Mouse (Mus musculus) erythroblast, embryonic 14.5 days (primary cell): ENCODE data around the gene Psma3.

ENCODE experiments used
- GATA1 ChIP-seq: IDR thresholded peaks from 2 replicates; pipeline ENCODE4 v1.6.1; 2012; ENCODE audit warnings: low read length, inconsistent platforms, mixed read lengths
- TAL1 ChIP-seq: IDR thresholded peaks from 3 replicates; pipeline ENCODE4 v1.6.1; 2012; ENCODE audit warnings: low read length, inconsistent platforms, mixed read lengths

DNA sequence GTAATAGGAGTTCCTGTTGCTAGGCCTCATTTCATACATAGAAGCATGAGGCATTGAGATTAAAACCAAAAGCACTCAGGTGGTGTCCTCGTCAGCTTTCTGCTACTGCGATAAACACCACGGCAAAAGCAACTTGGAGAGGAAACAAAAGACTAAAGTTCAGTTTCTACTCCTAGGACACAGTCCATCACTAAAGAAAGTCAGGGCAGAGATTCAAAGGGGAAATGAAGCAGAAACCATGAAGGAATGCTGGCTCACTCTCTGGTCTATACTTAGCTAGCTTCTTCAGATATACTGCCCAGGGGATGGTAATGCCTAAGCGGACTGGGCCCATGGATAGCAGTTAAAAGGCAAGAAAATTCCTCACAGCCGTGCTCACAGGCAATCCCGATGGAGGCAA is 27.0 kb downstream of the Psma3 start:
- TF ChIP-seq GATA1 (no peak), TAL1 (no peak)
